Mouse (Mus musculus) myocyte (in vitro differentiated cells): ENCODE measurements around the gene Aqp6. TPM values are rescaled to one million over a fixed set of nuclear protein-coding genes. Genes with fewer than 3 reads are reported as not detected.

Source experiments
- H3K27me3 ChIP-seq: one replicate; pipeline ENCODE4 v1.6.1; 2011; ENCODE audit not compliant: control insufficient read depth, insufficient read depth, insufficient read length
- H3K36me3 ChIP-seq: one replicate; pipeline ENCODE4 v1.6.1; 2011; ENCODE audit not compliant: control insufficient read depth, insufficient read depth
- H3K4me2 ChIP-seq: one replicate; pipeline ENCODE4 v1.6.1; 2011; ENCODE audit warnings: low read depth, control low read depth
- H3K4me3 ChIP-seq: one replicate; pipeline ENCODE4 v1.5.1; 2011; ENCODE audit warnings: mild to moderate bottlenecking, control low read depth, moderate library complexity
- H3K79me2 ChIP-seq: one replicate; pipeline ENCODE4 v1.6.1; 2011; ENCODE audit not compliant: control insufficient read depth, insufficient read depth
- H3ac ChIP-seq: one replicate; pipeline ENCODE4 v1.6.1; 2011; ENCODE audit not compliant: control insufficient read depth, insufficient read length
- CEBPB ChIP-seq: IDR thresholded peaks from 2 replicates; pipeline ENCODE4 v1.6.1; 2011; ENCODE audit warnings: mild to moderate bottlenecking, moderate library complexity; ENCODE audit not compliant: poor library complexity, insufficient read depth, severe bottlenecking
- E2F4 ChIP-seq: IDR thresholded peaks from one replicate; pipeline ENCODE4 v1.6.1; 2011; ENCODE audit warnings: mild to moderate bottlenecking, control low read depth, moderate library complexity; ENCODE audit not compliant: insufficient read depth
- MAX ChIP-seq: IDR thresholded peaks from one replicate; pipeline ENCODE4 v1.6.1; 2011; ENCODE audit warnings: low read depth, mild to moderate bottlenecking, control low read depth
- MYOD1 ChIP-seq, 3 experiments: IDR thresholded peaks; one replicate each; pipeline ENCODE4 v1.6.1; 2011; ENCODE audit warnings: control low read depth in 2 of 3, low read depth in 2 of 3, mild to moderate bottlenecking in 2 of 3, moderate library complexity in 1 of 3; ENCODE audit not compliant: insufficient read length in 2 of 3, control insufficient read depth in 1 of 3
- MYOG ChIP-seq, 3 experiments: IDR thresholded peaks; one replicate each; pipeline ENCODE4 v1.6.1; 2011; ENCODE audit warnings: control low read depth in 2 of 3, low read depth in 2 of 3, mild to moderate bottlenecking in 2 of 3; ENCODE audit not compliant: insufficient read length in 2 of 3, control insufficient read depth in 1 of 3, insufficient read depth in 1 of 3
- POLR2A ChIP-seq: IDR thresholded peaks from one replicate; pipeline ENCODE4 v1.6.1; 2011; ENCODE audit warnings: low read depth, mild to moderate bottlenecking, control low read depth, moderate library complexity; ENCODE audit not compliant: insufficient read length
- POLR2AphosphoS2 ChIP-seq: IDR thresholded peaks from one replicate; pipeline ENCODE4 v1.6.1; 2011; ENCODE audit warnings: low read depth, control low read depth; ENCODE audit not compliant: insufficient read length
- REST ChIP-seq: IDR thresholded peaks from one replicate; pipeline ENCODE4 v1.6.1; 2011; ENCODE audit warnings: mild to moderate bottlenecking, control low read depth, moderate library complexity; ENCODE audit not compliant: insufficient read depth, insufficient read length
- SRF ChIP-seq: IDR thresholded peaks from one replicate; pipeline ENCODE4 v1.6.1; 2011; ENCODE audit warnings: low read depth; ENCODE audit not compliant: control insufficient read depth, insufficient read length
- TCF12 ChIP-seq: IDR thresholded peaks from one replicate; pipeline ENCODE4 v1.6.1; 2011; ENCODE audit warnings: mild to moderate bottlenecking, control low read depth; ENCODE audit not compliant: poor library complexity, insufficient read depth, severe bottlenecking
- TCF3 ChIP-seq: IDR thresholded peaks from one replicate; pipeline ENCODE4 v1.6.1; 2011; ENCODE audit warnings: low read depth, control low read depth; ENCODE audit not compliant: insufficient read length
- USF1 ChIP-seq: IDR thresholded peaks from one replicate; pipeline ENCODE4 v1.6.1; 2011; ENCODE audit warnings: low read depth, mild to moderate bottlenecking, control low read depth, moderate library complexity
- polyA plus RNA-seq: library from polyadenylated mRNA; unstranded; fragments of >200 nt; fragmentation: generic; extraction: Trizol; gene quantifications from one replicate; pipeline ENCODE4 v1.2.1, GENCODE M21; 2012; ENCODE audit warnings: missing spikeins

Gene Aqp6
- polyA plus RNA-seq, 1 experiment = not detected

GRCm38 (mm10) chr15:99597596-99597995 is 3.6 kb upstream of the Aqp6 start:
- peaks cover 10% of the 10 kb centered on the region for H3K27me3 ChIP-seq

GRCm38 (mm10) chr15:99599245-99600070 is 1.7 kb upstream of the Aqp6 start:
- Histone ChIP-seq H3K4me3 (no peak overlapping the region), H3K36me3 (no peaks in the 10 kb centered on the region), H3ac (no peak overlapping the region), H3K4me2 (no peak overlapping the region), H3K27me3 (peaks cover 11% of the 10 kb centered on the region), H3K79me2 (no peaks in the 10 kb centered on the region)
- TF ChIP-seq MYOG (IDR thresholded peaks at IDR 0.05; ENCODE audit: control insufficient read depth in 1 of 3, insufficient read depth in 1 of 3, insufficient read length in 2 of 3, low read depth in 2 of 3) = no peak
- no peak for TF ChIP-seq TCF12
- no peak for TF ChIP-seq USF1
- TF ChIP-seq POLR2A = no peak
- TF ChIP-seq REST = no peak
- no peak for TF ChIP-seq POLR2AphosphoS2
- TF ChIP-seq MYOD1 (IDR thresholded peaks at IDR 0.05; ENCODE audit: control insufficient read depth in 1 of 3, insufficient read length in 2 of 3, low read depth in 2 of 3) = no peak
- TF ChIP-seq CEBPB = no peak
- no peak for TF ChIP-seq TCF3
- no peak for TF ChIP-seq E2F4
- TF ChIP-seq SRF = no peak
- no peak for TF ChIP-seq MAX

More at GRCm38 (mm10) chr15:99597596-99597995, 3.6 kb upstream of the Aqp6 start:
- Histone ChIP-seq H3ac (no peak overlapping the region), H3K79me2 (no peaks in the 10 kb centered on the region), H3K4me2 (no peak overlapping the region), H3K4me3 (no peak overlapping the region), H3K36me3 (no peaks in the 10 kb centered on the region)
- no peak for TF ChIP-seq REST
- TF ChIP-seq MAX = no peak
- no peak for TF ChIP-seq MYOG (IDR thresholded peaks at IDR 0.05; ENCODE audit: control insufficient read depth in 1 of 3, insufficient read depth in 1 of 3, insufficient read length in 2 of 3, low read depth in 2 of 3)
- TF ChIP-seq MYOD1 (IDR thresholded peaks at IDR 0.05; ENCODE audit: control insufficient read depth in 1 of 3, insufficient read length in 2 of 3, low read depth in 2 of 3) = no peak
- TF ChIP-seq CEBPB = no peak
- no peak for TF ChIP-seq TCF12
- TF ChIP-seq POLR2AphosphoS2 = no peak
- no peak for TF ChIP-seq SRF
- TF ChIP-seq E2F4 = no peak
- no peak for TF ChIP-seq USF1
- no peak for TF ChIP-seq TCF3
- no peak for TF ChIP-seq POLR2A

GRCm38 (mm10) chr15:99601823-99602120 is 572 bp downstream of the Aqp6 start:
- peaks cover 11% of the 10 kb centered on the region for H3K27me3 ChIP-seq
- H3ac ChIP-seq = no peak overlapping the region
- no peaks in the 10 kb centered on the region for H3K79me2 ChIP-seq
- no peak overlapping the region for H3K4me3 ChIP-seq
- no peak overlapping the region for H3K4me2 ChIP-seq
- no peak for TF ChIP-seq USF1
- TF ChIP-seq CEBPB = no peak
- TF ChIP-seq REST = no peak
- TF ChIP-seq TCF12 = no peak
- TF ChIP-seq MYOG (IDR thresholded peaks at IDR 0.05; ENCODE audit: control insufficient read depth in 1 of 3, insufficient read depth in 1 of 3, insufficient read length in 2 of 3, low read depth in 2 of 3) = no peak
- no peak for TF ChIP-seq POLR2AphosphoS2
- TF ChIP-seq MYOD1 (IDR thresholded peaks at IDR 0.05; ENCODE audit: control insufficient read depth in 1 of 3, insufficient read length in 2 of 3, low read depth in 2 of 3) = no peak
- no peaks in the 10 kb centered on the region for H3K36me3 ChIP-seq

- Histone ChIP-seq H3K4me2 (no peak overlapping the region), H3K36me3 (no peaks in the 10 kb centered on the region), H3ac (no peak overlapping the region), H3K79me2 (no peaks in the 10 kb centered on the region), H3K4me3 (no peak overlapping the region), H3K27me3 (peaks cover 11% of the 10 kb centered on the region)
- TF ChIP-seq MAX (no peak), CEBPB (no peak), REST (no peak), POLR2AphosphoS2 (no peak), TCF3 (no peak), SRF (no peak), MYOG (IDR thresholded peaks at IDR 0.05; ENCODE audit: control insufficient read depth in 1 of 3, insufficient read depth in 1 of 3, insufficient read length in 2 of 3, low read depth in 2 of 3) (no peak), POLR2A (no peak), USF1 (no peak), E2F4 (no peak), TCF12 (no peak), MYOD1 (IDR thresholded peaks at IDR 0.05; ENCODE audit: control insufficient read depth in 1 of 3, insufficient read length in 2 of 3, low read depth in 2 of 3) (no peak)
These were observed 1.1 kb downstream of the Aqp6 start for GRCm38 (mm10) chr15:99602206-99602820.
